ENCODE assay signal across 8 mouse cellular contexts in the genomic region with DNA sequence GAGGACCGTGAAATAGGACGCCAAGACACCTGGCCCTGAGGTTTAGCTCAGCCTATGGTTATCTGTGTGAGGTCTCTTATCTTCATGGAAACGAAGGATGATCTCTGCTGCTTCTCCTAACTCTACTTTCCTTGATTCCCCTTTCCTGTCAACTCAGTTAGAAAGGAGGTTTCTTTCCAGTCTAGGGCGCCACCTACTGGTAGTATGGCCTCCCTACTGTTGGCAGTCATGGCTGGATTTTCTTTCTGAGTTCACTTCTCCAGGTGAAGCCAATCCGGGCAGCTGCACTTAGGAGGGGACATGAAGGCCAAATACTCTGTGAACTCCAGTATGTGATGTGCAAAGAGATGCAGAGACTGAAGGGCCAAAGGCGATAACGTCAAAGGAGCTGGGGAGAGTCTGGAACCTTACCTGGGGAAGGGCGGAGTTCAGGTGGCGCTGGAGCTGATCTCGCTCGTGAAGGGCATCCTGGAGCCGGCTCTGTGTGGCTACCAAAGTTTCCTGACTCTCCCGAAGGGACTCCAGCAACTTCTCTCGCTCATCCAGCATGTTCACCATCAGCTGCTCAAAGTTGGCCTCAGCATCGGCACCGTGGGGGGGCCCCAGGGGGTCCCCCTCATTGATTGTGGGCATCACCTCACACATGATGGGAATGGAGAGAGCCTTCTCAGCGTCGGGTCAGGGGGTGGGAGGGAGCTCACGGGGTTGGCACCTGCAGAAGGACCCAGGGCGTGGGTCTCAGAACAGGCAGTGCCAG. TPM values are rescaled to one million over a fixed set of nuclear protein-coding genes. Genes with fewer than 3 reads are reported as not detected.
DNase-seq lines count a peak whose midpoint lies in the region; ATAC-seq and TF ChIP-seq lines count a peak whose summit lies in the region.

No protein-coding gene starts in this region.

- H3K4me2 ChIP-seq in heart, embryonic 11.5 days: peak overlapping the region; percentile 52; the same call in 1 of the 2 replicates
- H3K4me2 ChIP-seq in liver, postnatal 0 days (ENCODE audit: low read depth, low read length): no peak overlapping the region
- no peak overlapping the region for H3K4me2 ChIP-seq in neural tube, embryonic 13.5 days

- peaks cover 3% of the 10 kb centered on the region; the same call in 1 of the 2 replicates for H3K27me3 ChIP-seq in embryonic facial prominence, embryonic 10.5 days (replicated peaks; ENCODE audit: low read depth, poor library complexity, severe bottlenecking)
- no peaks in the 10 kb centered on the region for H3K27me3 ChIP-seq in heart, embryonic 11.5 days (ENCODE audit: control insufficient read depth, insufficient read depth, low read length)
- 0 out of 2 replicates have a peak, but pooled peaks cover 6% of the 10 kb centered on the region for H3K27me3 ChIP-seq in liver, postnatal 0 days (ENCODE audit: insufficient read depth, low read length)
- no peaks in the 10 kb centered on the region for H3K27me3 ChIP-seq in neural tube, embryonic 13.5 days

- H3K4me3 ChIP-seq in embryonic facial prominence, embryonic 10.5 days: no peak overlapping the region
- H3K4me3 ChIP-seq in heart, embryonic 11.5 days (ENCODE audit: low read depth, low read length): no peak overlapping the region
- H3K4me3 ChIP-seq in liver, postnatal 0 days (ENCODE audit: low read depth, low read length): no peak overlapping the region
- H3K4me3 ChIP-seq in neural tube, embryonic 13.5 days: no peak overlapping the region

- H3K4me1 ChIP-seq in embryonic facial prominence, embryonic 10.5 days: peaks cover 26% of the 10 kb centered on the region
- peaks cover 48% of the 10 kb centered on the region for H3K4me1 ChIP-seq in heart, embryonic 11.5 days (ENCODE audit: control insufficient read depth, insufficient read depth, low read length)
- peaks cover 6% of the 10 kb centered on the region; the same call in 1 of the 2 replicates for H3K4me1 ChIP-seq in liver, postnatal 0 days (ENCODE audit: insufficient read depth)
- peaks cover 13% of the 10 kb centered on the region for H3K4me1 ChIP-seq in neural tube, embryonic 13.5 days (replicated peaks)

- TF ChIP-seq CTCF in liver, postnatal 0 days (IDR thresholded peaks at IDR 0.05; ENCODE audit: low read depth): peak; percentile 96

- DNase-seq in A20 (ENCODE audit: low read depth, low spot score): peak; percentile 69
- DNase-seq in adrenal gland, adult 8-10 months: peak; percentile 41
- peak; percentile 82 for DNase-seq in embryonic facial prominence, embryonic 10.5 days (ENCODE audit: low spot score)
- DNase-seq in kidney, postnatal 25 days: peak; percentile 71 to 90
- DNase-seq in liver, postnatal 0 days: peak; percentile 83
- peak; percentile 47 for DNase-seq in telencephalon, adult 2 months (ENCODE audit: low read depth, low spot score)

- no peak for ATAC-seq in heart, embryonic 11.5 days (replicated peaks; ENCODE audit: insufficient number of reproducible peaks, low FRiP score, low TSS enrichment)
- ATAC-seq in liver, postnatal 0 days: peak; percentile 46; the same call in 1 of the 2 replicates
- peak; percentile 37; the same call in 1 of the 2 replicates for ATAC-seq in neural tube, embryonic 13.5 days (ENCODE audit: low read depth)

- TF ChIP-seq EP300 in liver, postnatal 0 days (IDR thresholded peaks at IDR 0.05; ENCODE audit: low read depth): no peak

- no peak overlapping the region for H3K9ac ChIP-seq in heart, embryonic 11.5 days (ENCODE audit: low read depth, low read length)
- no peak overlapping the region for H3K9ac ChIP-seq in liver, postnatal 0 days (replicated peaks)
- H3K9ac ChIP-seq in neural tube, embryonic 13.5 days: no peak overlapping the region

- no peak overlapping the region for H3K27ac ChIP-seq in embryonic facial prominence, embryonic 10.5 days (replicated peaks)
- peak overlapping the region; percentile 79 for H3K27ac ChIP-seq in heart, embryonic 11.5 days (ENCODE audit: low read depth, low read length)
- H3K27ac ChIP-seq in liver, postnatal 0 days (ENCODE audit: low read depth): no peak overlapping the region
- H3K27ac ChIP-seq in neural tube, embryonic 13.5 days (replicated peaks): no peak overlapping the region

- 60% methylated on average over 20 of the region's 20 CpGs for WGBS in embryonic facial prominence, embryonic 10.5 days
- WGBS in heart, embryonic 11.5 days (ENCODE audit: insufficient replicate concordance): 54% methylated on average over 20 of the region's 20 CpGs
- WGBS in liver, postnatal 0 days (ENCODE audit: insufficient replicate concordance): 47% methylated on average over 20 of the region's 20 CpGs
- 59% methylated on average over 20 of the region's 20 CpGs for WGBS in neural tube, embryonic 13.5 days

- no peaks in the 10 kb centered on the region for H3K9me3 ChIP-seq in embryonic facial prominence, embryonic 10.5 days
- H3K9me3 ChIP-seq in heart, embryonic 11.5 days (replicated peaks; ENCODE audit: control insufficient read depth, low read length): no peaks in the 10 kb centered on the region
- no peaks in the 10 kb centered on the region for H3K9me3 ChIP-seq in liver, postnatal 0 days (ENCODE audit: low read length)
- no peaks in the 10 kb centered on the region for H3K9me3 ChIP-seq in neural tube, embryonic 13.5 days

- H3K36me3 ChIP-seq in embryonic facial prominence, embryonic 10.5 days (replicated peaks): 0 out of 2 replicates have a peak, but pooled peaks cover under 1% of the 10 kb centered on the region
- H3K36me3 ChIP-seq in heart, embryonic 11.5 days (ENCODE audit: control insufficient read depth, insufficient read depth, low read length): 0 out of 2 replicates have a peak, but pooled peaks cover 3% of the 10 kb centered on the region
- no peaks in the 10 kb centered on the region for H3K36me3 ChIP-seq in liver, postnatal 0 days (replicated peaks; ENCODE audit: insufficient read depth, low read length)
- H3K36me3 ChIP-seq in neural tube, embryonic 13.5 days: no peaks in the 10 kb centered on the region

RNA-seq across cellular contexts. Expression of gene Ppfia4, which starts 0.7 kb away (rescaled TPM):
- total RNA-seq in adrenal gland, adult 8-10 months (2022): 1 to 10 TPM; 1.6 to 2.6 (median 2.0) TPM
- polyA plus RNA-seq in embryonic facial prominence, embryonic 10.5 days (2016; fragmentation: Nextera tagmentation; extraction: Ambion mirVana): 2.4 and 2.5 TPM in 2 replicates
- 9.4 and 9.7 TPM in 2 replicates for polyA plus RNA-seq in heart, embryonic 11.5 days (2014; fragmentation: Nextera tagmentation; extraction: Ambion mirVana)
- 1.3 and 1.6 TPM in 2 replicates for polyA plus RNA-seq in liver, postnatal 0 days (2015; fragmentation: Nextera tagmentation; extraction: Ambion mirVana)
- polyA plus RNA-seq in neural tube, embryonic 13.5 days (2015; fragmentation: Nextera tagmentation; extraction: Ambion mirVana): 10.9 and 11.7 TPM in 2 replicates

RNA-seq across cellular contexts. Expression of gene Tmem183a, which starts 29.7 kb away (rescaled TPM):
- total RNA-seq in adrenal gland, adult 8-10 months (2022): 10 to 100 TPM; 39.2 to 61.6 (median 49.4) TPM
- 119 and 126 TPM in 2 replicates for polyA plus RNA-seq in embryonic facial prominence, embryonic 10.5 days (2016; fragmentation: Nextera tagmentation; extraction: Ambion mirVana)
- polyA plus RNA-seq in heart, embryonic 11.5 days (2014; fragmentation: Nextera tagmentation; extraction: Ambion mirVana): 75.1 and 78.8 TPM in 2 replicates
- polyA plus RNA-seq in liver, postnatal 0 days (2015; fragmentation: Nextera tagmentation; extraction: Ambion mirVana): 44.1 and 46.1 TPM in 2 replicates
- 105 and 117 TPM in 2 replicates for polyA plus RNA-seq in neural tube, embryonic 13.5 days (2015; fragmentation: Nextera tagmentation; extraction: Ambion mirVana)

RNA-seq across cellular contexts. Expression of gene Myog, which starts 42.3 kb away (rescaled TPM):
- total RNA-seq in adrenal gland, adult 8-10 months (2022): not detected
- polyA plus RNA-seq in embryonic facial prominence, embryonic 10.5 days (2016; fragmentation: Nextera tagmentation; extraction: Ambion mirVana): 0.62 and 3.1 TPM in 2 replicates
- polyA plus RNA-seq in heart, embryonic 11.5 days (2014; fragmentation: Nextera tagmentation; extraction: Ambion mirVana): 3.7 and 4.2 TPM in 2 replicates
- 0.64 TPM in 1 of 2 replicates, not detected in the other for polyA plus RNA-seq in liver, postnatal 0 days (2015; fragmentation: Nextera tagmentation; extraction: Ambion mirVana)
- polyA plus RNA-seq in neural tube, embryonic 13.5 days (2015; fragmentation: Nextera tagmentation; extraction: Ambion mirVana): 5.2 and 21.7 TPM in 2 replicates

RNA-seq across cellular contexts. Expression of gene 4933406M09Rik, which starts 53.7 kb away (rescaled TPM):
- not detected for total RNA-seq in adrenal gland, adult 8-10 months (2022)
- not detected in 2 replicates for polyA plus RNA-seq in embryonic facial prominence, embryonic 10.5 days (2016; fragmentation: Nextera tagmentation; extraction: Ambion mirVana)
- not detected in 2 replicates for polyA plus RNA-seq in heart, embryonic 11.5 days (2014; fragmentation: Nextera tagmentation; extraction: Ambion mirVana)
- polyA plus RNA-seq in liver, postnatal 0 days (2015; fragmentation: Nextera tagmentation; extraction: Ambion mirVana): not detected in 2 replicates
- not detected in 2 replicates for polyA plus RNA-seq in neural tube, embryonic 13.5 days (2015; fragmentation: Nextera tagmentation; extraction: Ambion mirVana)
